In the genomic region with DNA sequence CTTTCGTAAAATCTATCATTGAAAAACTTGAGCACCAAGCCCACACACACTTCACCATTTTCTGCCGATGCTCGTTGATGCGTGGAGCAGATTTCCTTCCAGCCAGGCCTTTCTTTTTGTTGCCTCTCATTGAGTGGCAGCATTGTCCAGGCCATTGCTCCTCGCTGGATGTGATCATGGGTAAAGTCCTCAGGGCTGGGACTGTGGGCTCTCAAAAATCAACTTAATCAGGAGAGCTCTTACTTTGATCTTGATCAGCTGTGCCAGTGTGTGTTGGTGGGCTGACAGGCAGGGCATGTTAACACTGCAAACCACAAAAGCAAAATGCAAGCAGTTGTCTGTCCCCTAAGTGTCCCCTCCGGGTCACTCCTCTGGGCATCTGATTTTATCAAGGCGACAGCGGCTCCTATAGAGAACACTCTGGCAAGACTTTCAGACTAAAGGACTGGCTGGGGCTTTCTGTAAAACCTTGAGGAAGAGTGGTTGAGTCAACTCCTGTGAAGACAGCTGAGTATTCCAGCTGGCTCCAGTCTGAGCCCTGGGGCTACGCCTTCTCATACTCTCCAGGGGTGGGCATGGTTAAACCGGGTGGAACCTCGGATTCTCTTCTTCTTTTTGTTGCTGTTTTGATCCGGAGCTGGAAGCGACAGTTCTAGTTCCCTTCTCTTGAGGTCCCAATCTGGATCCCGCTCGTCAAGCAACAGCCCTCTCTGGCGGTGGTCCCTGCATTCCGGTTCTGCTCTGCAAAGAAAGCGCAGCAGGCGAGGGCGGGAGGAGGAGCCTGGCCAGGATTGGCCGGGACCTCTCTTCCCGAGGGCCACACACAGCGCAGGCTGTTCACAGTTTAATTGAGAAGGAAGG, we compare ENCODE assay signal across 7 mouse cellular contexts. TPM values are rescaled to one million over a fixed set of nuclear protein-coding genes. Genes with fewer than 3 reads are reported as not detected.
DNase-seq lines count a peak whose midpoint lies in the region; ATAC-seq and TF ChIP-seq lines count a peak whose summit lies in the region.

No protein-coding gene starts in this region.

- H3K27ac ChIP-seq in embryonic facial prominence, embryonic 11.5 days (replicated peaks; ENCODE audit: low read depth, low read length): no peak overlapping the region
- no peak overlapping the region for H3K27ac ChIP-seq in kidney, adult 2 months (ENCODE audit: insufficient read depth, low read depth, low read length)
- no peak overlapping the region for H3K27ac ChIP-seq in liver, embryonic 12.5 days

- H3K9me3 ChIP-seq in embryonic facial prominence, embryonic 11.5 days (replicated peaks; ENCODE audit: control insufficient read depth, low read length): no peaks in the 10 kb centered on the region
- no peaks in the 10 kb centered on the region for H3K9me3 ChIP-seq in liver, embryonic 12.5 days (replicated peaks)

- H3K4me2 ChIP-seq in embryonic facial prominence, embryonic 11.5 days (ENCODE audit: low read depth, low read length): peak overlapping the region; percentile 19; the same call in 1 of the 2 replicates
- peak overlapping the region; percentile 40 for H3K4me2 ChIP-seq in liver, embryonic 12.5 days
- peak overlapping the region; percentile 33 for H3K4me2 ChIP-seq in myocyte (ENCODE audit: low read depth)

- H3K36me3 ChIP-seq in embryonic facial prominence, embryonic 11.5 days (replicated peaks; ENCODE audit: control insufficient read depth, insufficient read depth, low read depth, low read length): no peaks in the 10 kb centered on the region
- no peaks in the 10 kb centered on the region for H3K36me3 ChIP-seq in kidney, adult 2 months (ENCODE audit: control insufficient read depth, insufficient read depth, low read length)
- no peaks in the 10 kb centered on the region for H3K36me3 ChIP-seq in liver, embryonic 12.5 days
- no peaks in the 10 kb centered on the region for H3K36me3 ChIP-seq in myocyte (ENCODE audit: control insufficient read depth, insufficient read depth)

- TF ChIP-seq CTCF in kidney, adult 2 months (conservative IDR thresholded peaks at IDR 0.05; ENCODE audit: insufficient read depth, insufficient read length, low read depth, low read length): no peak

- H3K4me1 ChIP-seq in embryonic facial prominence, embryonic 11.5 days (ENCODE audit: control insufficient read depth, insufficient read depth, low read length): no peaks in the 10 kb centered on the region
- H3K4me1 ChIP-seq in kidney, adult 2 months (ENCODE audit: control insufficient read depth, insufficient read depth, low read length): no peaks in the 10 kb centered on the region
- no peaks in the 10 kb centered on the region for H3K4me1 ChIP-seq in liver, embryonic 12.5 days

- TF ChIP-seq POLR2A in kidney, adult 2 months (IDR thresholded peaks at IDR 0.05; ENCODE audit: low read depth, low read length): no peak
- no peak for TF ChIP-seq POLR2A in myocyte (IDR thresholded peaks at IDR 0.05; ENCODE audit: insufficient read length, low read depth)

- peak; percentile 80 for DNase-seq in embryonic facial prominence, embryonic 11.5 days (ENCODE audit: low spot score)
- peak; percentile 28 to 39 for DNase-seq in heart, adult 9 months (ENCODE audit: low spot score in 2 of 2)
- DNase-seq in kidney, adult 2 months: peak; percentile 47
- peak; percentile 43 for DNase-seq in testis, postnatal 14 days (ENCODE audit: low spot score)

- H3K9ac ChIP-seq in embryonic facial prominence, embryonic 11.5 days (replicated peaks; ENCODE audit: low read length): peak overlapping the region; percentile 18; the same call in 1 of the 2 replicates
- H3K9ac ChIP-seq in liver, embryonic 12.5 days: no peak overlapping the region

- H3ac ChIP-seq in myocyte (ENCODE audit: control insufficient read depth, insufficient read length): no peak overlapping the region

- no peak overlapping the region for H3K4me3 ChIP-seq in embryonic facial prominence, embryonic 11.5 days (ENCODE audit: low read depth, low read length)
- peak overlapping the region; percentile 15; the same call in 1 of the 2 replicates for H3K4me3 ChIP-seq in kidney, adult 2 months (ENCODE audit: insufficient read depth, low read depth, low read length)
- H3K4me3 ChIP-seq in liver, embryonic 12.5 days: 0 out of 2 replicates have a peak overlapping the region, but pooled peaks have one; percentile 4
- no peak overlapping the region for H3K4me3 ChIP-seq in myocyte

- ATAC-seq in cerebellum, adult (ENCODE audit: insufficient number of reproducible peaks, low FRiP score, low TSS enrichment): peak; percentile 56
- peak; percentile 88 for ATAC-seq in embryonic facial prominence, embryonic 11.5 days (replicated peaks; ENCODE audit: insufficient number of reproducible peaks, low FRiP score, low TSS enrichment, low read depth)
- no peak for ATAC-seq in liver, embryonic 12.5 days

- no peaks in the 10 kb centered on the region for H3K79me2 ChIP-seq in myocyte (ENCODE audit: control insufficient read depth, insufficient read depth)

- no peaks in the 10 kb centered on the region for H3K27me3 ChIP-seq in embryonic facial prominence, embryonic 11.5 days (ENCODE audit: control insufficient read depth, insufficient read depth, low read length)
- no peaks in the 10 kb centered on the region for H3K27me3 ChIP-seq in kidney, adult 2 months (replicated peaks; ENCODE audit: control insufficient read depth, insufficient read depth, low read length)
- no peaks in the 10 kb centered on the region for H3K27me3 ChIP-seq in liver, embryonic 12.5 days (replicated peaks)
- no peaks in the 10 kb centered on the region for H3K27me3 ChIP-seq in myocyte (ENCODE audit: control insufficient read depth, insufficient read depth, insufficient read length)

- WGBS in embryonic facial prominence, embryonic 11.5 days: 15% methylated on average over 23 of the region's 23 CpGs
- WGBS in kidney, adult 2 months: 22% methylated on average over 23 of the region's 23 CpGs
- 20% methylated on average over 23 of the region's 23 CpGs for WGBS in liver, embryonic 12.5 days (ENCODE audit: insufficient replicate concordance)

TF ChIP-seq in myocyte, 11 proteins besides CTCF, POLR2A, EP300 and RAD21:
- peak in 2 of 3 experiments; percentile 31 to 36 for TF ChIP-seq MYOD1 (IDR thresholded peaks at IDR 0.05; ENCODE audit: control insufficient read depth in 1 of 3, insufficient read length in 2 of 3, low read depth in 2 of 3)
- TF ChIP-seq USF1 (IDR thresholded peaks at IDR 0.05; ENCODE audit: low read depth): no peak
- TF ChIP-seq TCF12 (IDR thresholded peaks at IDR 0.05; ENCODE audit: insufficient read depth, poor library complexity, severe bottlenecking): no peak
- no peak for TF ChIP-seq REST (IDR thresholded peaks at IDR 0.05; ENCODE audit: insufficient read depth, insufficient read length)
- no peak for TF ChIP-seq SRF (IDR thresholded peaks at IDR 0.05; ENCODE audit: control insufficient read depth, insufficient read length, low read depth)
- no peak for TF ChIP-seq MAX (IDR thresholded peaks at IDR 0.05; ENCODE audit: low read depth)
- TF ChIP-seq POLR2AphosphoS2 (IDR thresholded peaks at IDR 0.05; ENCODE audit: insufficient read length, low read depth): no peak
- no peak for TF ChIP-seq TCF3 (IDR thresholded peaks at IDR 0.05; ENCODE audit: insufficient read length, low read depth)
- no peak for TF ChIP-seq E2F4 (IDR thresholded peaks at IDR 0.05; ENCODE audit: insufficient read depth)
- no peak for TF ChIP-seq CEBPB (IDR thresholded peaks at IDR 0.05; ENCODE audit: insufficient read depth, poor library complexity, severe bottlenecking)
- TF ChIP-seq MYOG (IDR thresholded peaks at IDR 0.05; ENCODE audit: control insufficient read depth in 1 of 3, insufficient read depth in 1 of 3, insufficient read length in 2 of 3, low read depth in 2 of 3): peak in 2 of 3 experiments; percentile 45 to 48
TF ChIP-seq in myocyte: peak in this region for 2.

RNA-seq across cellular contexts. Expression of a gene that starts 8.8 kb away (rescaled TPM):
- polyA plus RNA-seq in embryonic facial prominence, embryonic 11.5 days (2014; fragmentation: Nextera tagmentation; extraction: Ambion mirVana): 0.36 TPM in 1 of 2 replicates, not detected in the other
- polyA plus RNA-seq in kidney, adult 2 months (2012; rRNA removed): not detected in 2 replicates
- not detected in 2 replicates for polyA plus RNA-seq in liver, embryonic 12.5 days (2016; fragmentation: Nextera tagmentation; extraction: Ambion mirVana)
- polyA plus RNA-seq in myocyte (2012; fragmentation: generic; extraction: Trizol): 0.23 TPM

RNA-seq across cellular contexts. Expression of a gene that starts 32.0 kb away (rescaled TPM):
- 0.18 TPM in 1 of 2 replicates, not detected in the other for polyA plus RNA-seq in embryonic facial prominence, embryonic 11.5 days (2014; fragmentation: Nextera tagmentation; extraction: Ambion mirVana)
- 451 and 624 TPM in 2 replicates for polyA plus RNA-seq in kidney, adult 2 months (2012; rRNA removed)
- polyA plus RNA-seq in liver, embryonic 12.5 days (2016; fragmentation: Nextera tagmentation; extraction: Ambion mirVana): not detected in 2 replicates
- polyA plus RNA-seq in myocyte (2012; fragmentation: generic; extraction: Trizol): not detected

RNA-seq across cellular contexts. Expression of a gene that starts 33.3 kb away (rescaled TPM):
- polyA plus RNA-seq in embryonic facial prominence, embryonic 11.5 days (2014; fragmentation: Nextera tagmentation; extraction: Ambion mirVana): 5.5 and 9.8 TPM in 2 replicates
- 12.9 and 13.4 TPM in 2 replicates for polyA plus RNA-seq in kidney, adult 2 months (2012; rRNA removed)
- polyA plus RNA-seq in liver, embryonic 12.5 days (2016; fragmentation: Nextera tagmentation; extraction: Ambion mirVana): 3.6 TPM in 2 replicates
- polyA plus RNA-seq in myocyte (2012; fragmentation: generic; extraction: Trizol): 3.4 TPM

Comparison
In these comparisons a context has a peak if more than half of its experiments do, and no peak if none do; other contexts are left out.
1. H3K4me3 ChIP-seq: peak in kidney, adult 2 months (single experiment) and liver, embryonic 12.5 days (single experiment); none in embryonic facial prominence, embryonic 11.5 days (single experiment) and myocyte (single experiment).
2. RNA of a gene that starts 32.0 kb away (polyA plus RNA-seq): 451 to 624 TPM in kidney, adult 2 months; 0.18 TPM in embryonic facial prominence, embryonic 11.5 days, not detected in liver, embryonic 12.5 days and not detected in myocyte (single experiment); every median in the first group is over 100 times any median in the second.
3. Peak in every context shown above with its lines, with median percentiles within 50 percentile points of each other: DNase-seq and H3K4me2 ChIP-seq.